Mouse (Mus musculus): ENCODE data around the gene Bysl.

GRCm38 (mm10) chr17:47616652-47617051 is 5.4 kb upstream of the Bysl start:
- TF ChIP-seq CTCF (conservative IDR thresholded peaks at IDR 0.05; ENCODE audit: low read length) (no peak), POU5F1 (IDR thresholded peaks at IDR 0.05; ENCODE audit: borderline replicate concordance, low read length) (no peak), NANOG (IDR thresholded peaks at IDR 0.05; ENCODE audit: borderline replicate concordance, low read length) (no peak)
